Mouse (Mus musculus) limb, embryonic 14.5 days (tissue): ENCODE data around the gene Hoxc8. TPM values are rescaled to one million over a fixed set of nuclear protein-coding genes. Genes with fewer than 3 reads are reported as not detected.
A peak's percentile ranks its signal among the peaks of the same experiment; 100 is the strongest.

ENCODE experiments used
- ATAC-seq: fragments of 200-750 bp; cut with Nextera tagmentation; 2 replicates; pipeline ENCODE4 v1.8.0; 2017; ENCODE audit warnings: low read depth, moderate number of reproducible peaks, moderate TSS enrichment; ENCODE audit not compliant: low FRiP score
- DNase-seq: peaks from one replicate; pipeline ENCODE4 v3.0.0-alpha.2; 2015; ENCODE audit warnings: low spot score
- H3K27ac ChIP-seq: fragments of 300-500 bp; sonication (generic); replicated peaks from 2 replicates; pipeline ENCODE4 v1.5.1; 2014; ENCODE audit warnings: low read depth, mild to moderate bottlenecking, low read length, moderate library complexity, mixed read lengths
- H3K27me3 ChIP-seq: fragments of 300-500 bp; sonication (generic); 2 replicates; pipeline ENCODE4 v1.6.1; 2014; ENCODE audit warnings: low read length, mixed read lengths; ENCODE audit not compliant: control insufficient read depth, insufficient read depth
- H3K36me3 ChIP-seq: fragments of 300-500 bp; sonication (generic); 2 replicates; pipeline ENCODE4 v1.6.1; 2014; ENCODE audit warnings: mild to moderate bottlenecking, low read length, moderate library complexity, mixed read lengths; ENCODE audit not compliant: control insufficient read depth, insufficient read depth
- H3K4me1 ChIP-seq: fragments of 300-500 bp; sonication (generic); 2 replicates; pipeline ENCODE4 v1.6.1; 2014; ENCODE audit warnings: antibody characterized with exemption, low read length, mixed read lengths; ENCODE audit not compliant: control insufficient read depth, insufficient read depth
- H3K4me2 ChIP-seq: fragments of 300-500 bp; sonication (generic); replicated peaks from 2 replicates; pipeline ENCODE4 v1.6.1; 2014; ENCODE audit warnings: low read depth, mild to moderate bottlenecking, low read length, moderate library complexity; ENCODE audit not compliant: severe bottlenecking
- H3K4me3 ChIP-seq: fragments of 300-500 bp; sonication (generic); replicated peaks from 2 replicates; pipeline ENCODE4 v1.5.1; 2014; ENCODE audit warnings: low read length
- H3K9ac ChIP-seq: fragments of 300-500 bp; sonication (generic); 2 replicates; pipeline ENCODE4 v1.6.1; 2014; ENCODE audit warnings: mild to moderate bottlenecking, low read depth, low read length, moderate library complexity; ENCODE audit not compliant: severe bottlenecking
- H3K9me3 ChIP-seq: fragments of 300-500 bp; sonication (generic); 2 replicates; pipeline ENCODE4 v1.6.1; 2016; ENCODE audit warnings: low read length; ENCODE audit not compliant: control insufficient read depth
- POLR2A ChIP-seq: fragments of 200-500 bp; IDR thresholded peaks from 2 replicates; pipeline ENCODE4 v1.8.0; 2012; ENCODE audit warnings: inconsistent platforms, mild to moderate bottlenecking, moderate library complexity, borderline replicate concordance; ENCODE audit not compliant: insufficient read depth, insufficient read length; ENCODE audit errors: extremely low read depth
- WGBS: fragments of 180-500 bp; shearing (Covaris S2); extraction: QIAGEN DNeasy Blood & Tissue Kit; methylation state at CpG from one replicate; pipeline ENCODE4 v1.1.7; 2014; 5-methylcytosine and 5-hydroxymethylcytosine counted together
- polyA plus RNA-seq, 2 experiments: library from polyadenylated mRNA; depleted of rRNA in 1 of 2; stranded (reverse) in 1 of 2; unstranded in 1 of 2; fragments of >200 nt; fragmentation: Nextera tagmentation in 1 of 2; extraction: Ambion mirVana in 1 of 2; gene quantifications; 2 replicates each; pipeline versions ENCODE4 v1.2.1 to v1.2.3; 2012 to 2014

Hoxc8 gene
- polyA plus RNA-seq, 2 experiments: 1.9 to 3.9 TPM

DNA sequence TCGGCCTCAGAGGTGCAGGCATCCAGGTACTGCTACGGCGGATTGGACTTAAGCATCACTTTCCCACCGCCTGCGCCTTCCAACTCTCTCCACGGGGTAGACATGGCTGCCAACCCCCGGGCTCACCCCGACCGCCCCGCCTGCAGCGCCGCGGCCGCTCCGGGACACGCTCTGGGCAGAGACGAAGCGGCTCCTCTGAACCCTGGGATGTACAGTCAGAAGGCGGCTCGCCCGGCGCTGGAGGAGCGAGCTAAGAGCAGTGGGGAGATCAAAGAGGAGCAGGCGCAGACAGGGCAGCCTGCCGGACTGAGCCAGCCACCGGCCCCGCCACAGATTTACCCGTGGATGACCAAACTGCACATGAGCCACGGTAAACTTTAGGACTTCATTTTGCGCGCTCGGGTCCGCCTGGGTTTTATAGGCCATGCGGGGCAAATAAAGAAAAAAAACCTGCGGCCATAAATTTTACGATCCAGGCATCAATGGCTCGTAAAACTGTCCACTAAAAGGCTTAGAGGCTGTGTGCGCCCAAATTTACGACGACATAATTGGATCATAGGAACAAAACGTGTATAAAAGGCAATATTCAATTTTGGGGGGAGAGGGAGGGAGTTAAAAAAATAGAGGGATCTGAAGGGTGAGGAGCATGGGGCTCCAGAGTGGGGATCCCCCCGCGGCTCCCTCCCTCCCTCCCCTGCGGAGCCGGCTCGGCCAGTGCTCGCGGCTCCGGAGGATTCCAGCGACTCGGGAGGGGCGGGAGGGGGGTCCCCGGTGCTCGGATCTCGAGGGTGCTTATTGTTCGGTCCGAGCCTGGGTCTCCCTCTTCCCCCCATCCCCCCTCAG, 24.0 kb downstream of the Hoxc8 start:
- Histone ChIP-seq H3K4me2 (peak overlapping the region; percentile 50), H3K27me3 (peaks cover 97% of the 10 kb centered on the region), H3K36me3 (no peaks in the 10 kb centered on the region), H3K4me1 (peaks cover 14% of the 10 kb centered on the region; the same call in 1 of the 2 replicates), H3K27ac (no peak overlapping the region; the same call in 1 of the 2 replicates), H3K4me3 (peak overlapping the region; percentile 31), H3K9me3 (no peaks in the 10 kb centered on the region), H3K9ac (peak overlapping the region; percentile 22)
- ATAC-seq (peak; percentile 58), DNase-seq (peak; percentile 64)
- under 1% methylated on average over 45 of the region's 57 CpGs for WGBS
- TF ChIP-seq POLR2A: no peak

- Histone ChIP-seq H3K9me3 (no peaks in the 10 kb centered on the region), H3K27me3 (peaks cover 97% of the 10 kb centered on the region), H3K9ac (peak overlapping the region; percentile 6; the same call in 1 of the 2 replicates), H3K4me3 (peak overlapping the region; percentile 31), H3K36me3 (no peaks in the 10 kb centered on the region), H3K4me2 (peak overlapping the region; percentile 50), H3K27ac (no peak overlapping the region), H3K4me1 (peaks cover 14% of the 10 kb centered on the region; the same call in 1 of the 2 replicates)
- 4% methylated on average over 18 of the region's 28 CpGs for WGBS
- DNase-seq (no peak), ATAC-seq (no peak)
- TF ChIP-seq POLR2A: no peak
These were observed 24.6 kb downstream of the Hoxc8 start for GRCm38 (mm10) chr15:103015009-103015399.

- H3K9ac ChIP-seq: 0 out of 2 replicates have a peak overlapping the region, but pooled peaks have one; percentile 6
- peak overlapping the region; percentile 50 for H3K4me2 ChIP-seq
- ATAC-seq (no peak), DNase-seq (no peak)
- no peak for TF ChIP-seq POLR2A
- 4% methylated on average over 19 of the region's 19 CpGs for WGBS
- H3K4me3 ChIP-seq: peak overlapping the region; percentile 31; the same call in 1 of the 2 replicates
- no peak overlapping the region for H3K27ac ChIP-seq
- H3K27me3 ChIP-seq: peaks cover 97% of the 10 kb centered on the region
- H3K36me3 ChIP-seq: no peaks in the 10 kb centered on the region
- H3K4me1 ChIP-seq: peaks cover 12% of the 10 kb centered on the region; the same call in 1 of the 2 replicates
- no peaks in the 10 kb centered on the region for H3K9me3 ChIP-seq
These were observed 25.2 kb downstream of the Hoxc8 start for GRCm38 (mm10) chr15:103015406-103016166.

- Histone ChIP-seq H3K4me2 (no peak within 1 kb of the TSS), H3K36me3 (no peaks in the 10 kb centered on the region), H3K4me1 (peaks cover 10% of the 10 kb centered on the region; the same call in 1 of the 2 replicates), H3K9ac (no peak within 1 kb of the TSS), H3K27me3 (peaks cover 99% of the 10 kb centered on the region), H3K9me3 (no peaks in the 10 kb centered on the region), H3K4me3 (no peak within 1 kb of the TSS), H3K27ac (no peak within 1 kb of the TSS)
- ATAC-seq: no peak
- 16% methylated on average over 9 of the region's 9 CpGs for WGBS
- no peak for TF ChIP-seq POLR2A
- DNase-seq: no peak
These were observed 28.2 kb downstream of the Hoxc8 start, which contains the start of gene Hoxc4 for GRCm38 (mm10) chr15:103018636-103019035. Gene Hoxc4 (plus strand): TSS chr15:103018934.

- WGBS: 6% methylated on average over 8 of the region's 8 CpGs
- Histone ChIP-seq H3K4me1 (peaks cover 5% of the 10 kb centered on the region; the same call in 1 of the 2 replicates), H3K27me3 (peaks cover 98% of the 10 kb centered on the region), H3K9ac (no peak overlapping the region), H3K4me2 (no peak overlapping the region), H3K36me3 (no peaks in the 10 kb centered on the region), H3K9me3 (no peaks in the 10 kb centered on the region), H3K27ac (no peak overlapping the region), H3K4me3 (no peak overlapping the region)
- no peak for TF ChIP-seq POLR2A
- ATAC-seq: no peak
- DNase-seq: no peak
These were observed 30.6 kb downstream of the Hoxc8 start for GRCm38 (mm10) chr15:103020899-103021418.
